Mouse (Mus musculus) limb, embryonic 14.5 days (tissue): Measurements from ENCODE around the gene Plxna4. TPM values are rescaled to one million over a fixed set of nuclear protein-coding genes. Genes with fewer than 3 reads are reported as not detected.

ENCODE experiments used
- ATAC-seq: fragments of 200-750 bp; cut with Nextera tagmentation; 2 replicates; pipeline ENCODE4 v1.8.0; 2017; ENCODE audit warnings: low read depth, moderate number of reproducible peaks, moderate TSS enrichment; ENCODE audit not compliant: low FRiP score
- DNase-seq: peaks from one replicate; pipeline ENCODE4 v3.0.0-alpha.2; 2015; ENCODE audit warnings: low spot score
- H3K27ac ChIP-seq: fragments of 300-500 bp; sonication (generic); replicated peaks from 2 replicates; pipeline ENCODE4 v1.5.1; 2014; ENCODE audit warnings: low read depth, mild to moderate bottlenecking, low read length, moderate library complexity, mixed read lengths
- H3K27me3 ChIP-seq: fragments of 300-500 bp; sonication (generic); 2 replicates; pipeline ENCODE4 v1.6.1; 2014; ENCODE audit warnings: low read length, mixed read lengths; ENCODE audit not compliant: control insufficient read depth, insufficient read depth
- H3K36me3 ChIP-seq: fragments of 300-500 bp; sonication (generic); 2 replicates; pipeline ENCODE4 v1.6.1; 2014; ENCODE audit warnings: mild to moderate bottlenecking, low read length, moderate library complexity, mixed read lengths; ENCODE audit not compliant: control insufficient read depth, insufficient read depth
- H3K4me1 ChIP-seq: fragments of 300-500 bp; sonication (generic); 2 replicates; pipeline ENCODE4 v1.6.1; 2014; ENCODE audit warnings: antibody characterized with exemption, low read length, mixed read lengths; ENCODE audit not compliant: control insufficient read depth, insufficient read depth
- H3K4me2 ChIP-seq: fragments of 300-500 bp; sonication (generic); replicated peaks from 2 replicates; pipeline ENCODE4 v1.6.1; 2014; ENCODE audit warnings: low read depth, mild to moderate bottlenecking, low read length, moderate library complexity; ENCODE audit not compliant: severe bottlenecking
- H3K4me3 ChIP-seq: fragments of 300-500 bp; sonication (generic); replicated peaks from 2 replicates; pipeline ENCODE4 v1.5.1; 2014; ENCODE audit warnings: low read length
- H3K9ac ChIP-seq: fragments of 300-500 bp; sonication (generic); 2 replicates; pipeline ENCODE4 v1.6.1; 2014; ENCODE audit warnings: mild to moderate bottlenecking, low read depth, low read length, moderate library complexity; ENCODE audit not compliant: severe bottlenecking
- H3K9me3 ChIP-seq: fragments of 300-500 bp; sonication (generic); 2 replicates; pipeline ENCODE4 v1.6.1; 2016; ENCODE audit warnings: low read length; ENCODE audit not compliant: control insufficient read depth
- POLR2A ChIP-seq: fragments of 200-500 bp; IDR thresholded peaks from 2 replicates; pipeline ENCODE4 v1.8.0; 2012; ENCODE audit warnings: inconsistent platforms, mild to moderate bottlenecking, moderate library complexity, borderline replicate concordance; ENCODE audit not compliant: insufficient read depth, insufficient read length; ENCODE audit errors: extremely low read depth
- WGBS: fragments of 180-500 bp; shearing (Covaris S2); extraction: QIAGEN DNeasy Blood & Tissue Kit; methylation state at CpG from one replicate; pipeline ENCODE4 v1.1.7; 2014; 5-methylcytosine and 5-hydroxymethylcytosine counted together
- polyA plus RNA-seq, 2 experiments: library from polyadenylated mRNA; depleted of rRNA in 1 of 2; stranded (reverse) in 1 of 2; unstranded in 1 of 2; fragments of >200 nt; fragmentation: Nextera tagmentation in 1 of 2; extraction: Ambion mirVana in 1 of 2; gene quantifications; 2 replicates each; pipeline versions ENCODE4 v1.2.1 to v1.2.3; 2012 to 2014

Plxna4 gene
- polyA plus RNA-seq, 2 experiments, result 4.4 to 6.4 TPM

- Histone ChIP-seq H3K9ac (no peak overlapping the region), H3K4me3 (no peak overlapping the region), H3K4me1 (no peaks in the 10 kb centered on the region), H3K4me2 (no peak overlapping the region), H3K27ac (no peak overlapping the region), H3K9me3 (no peaks in the 10 kb centered on the region), H3K27me3 (no peaks in the 10 kb centered on the region), H3K36me3 (no peaks in the 10 kb centered on the region)
- ATAC-seq (no peak), DNase-seq (no peak)
- 74% methylated on average over 7 of the region's 7 CpGs for WGBS
- TF ChIP-seq POLR2A, result no peak
These were observed 60.5 kb downstream of the Plxna4 start for GRCm38 (mm10) chr6:32527518-32527917.

GRCm38 (mm10) chr6:32526762-32527161 is 61.2 kb downstream of the Plxna4 start:
- ATAC-seq (no peak), DNase-seq (no peak)
- H3K4me1 ChIP-seq, result no peaks in the 10 kb centered on the region
- no peak overlapping the region for H3K4me2 ChIP-seq
- no peak overlapping the region for H3K9ac ChIP-seq
- H3K27ac ChIP-seq, result no peak overlapping the region
- TF ChIP-seq POLR2A, result no peak
- no peaks in the 10 kb centered on the region for H3K36me3 ChIP-seq
- no peak overlapping the region for H3K4me3 ChIP-seq
- 65% methylated on average over 5 of the region's 5 CpGs for WGBS
- H3K27me3 ChIP-seq, result no peaks in the 10 kb centered on the region
- no peaks in the 10 kb centered on the region for H3K9me3 ChIP-seq

- H3K4me3 ChIP-seq, result no peak overlapping the region
- TF ChIP-seq POLR2A, result no peak
- DNase-seq (no peak), ATAC-seq (no peak)
- WGBS, result 61% methylated on average over 4 of the region's 4 CpGs
- H3K9me3 ChIP-seq, result no peaks in the 10 kb centered on the region
- H3K27me3 ChIP-seq, result no peaks in the 10 kb centered on the region
- H3K36me3 ChIP-seq, result no peaks in the 10 kb centered on the region
- no peak overlapping the region for H3K27ac ChIP-seq
- no peaks in the 10 kb centered on the region for H3K4me1 ChIP-seq
- H3K4me2 ChIP-seq, result no peak overlapping the region
- H3K9ac ChIP-seq, result no peak overlapping the region
These were observed 67.9 kb downstream of the Plxna4 start for GRCm38 (mm10) chr6:32520097-32520496.

DNA sequence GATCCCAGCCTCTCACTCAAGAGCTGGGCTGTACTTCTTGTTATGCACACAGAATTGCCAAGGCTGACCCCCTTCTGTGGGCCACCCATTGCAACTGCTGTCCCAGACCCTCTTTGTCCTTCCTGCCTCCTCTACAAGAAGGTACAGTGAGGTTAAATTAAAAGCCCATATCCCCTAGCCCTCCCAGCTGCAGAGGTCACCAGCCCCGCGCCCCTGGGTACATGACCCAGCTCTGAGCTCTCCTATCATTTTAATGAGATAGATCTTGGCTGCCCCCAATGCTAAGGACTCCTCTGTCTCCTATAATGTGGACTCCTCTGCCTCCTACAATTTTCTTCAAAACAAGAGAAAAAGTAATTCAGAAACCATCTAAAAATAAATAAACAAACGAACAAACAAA is 69.4 kb downstream of the Plxna4 start:
- WGBS, result 95% methylated on average over 3 of the region's 3 CpGs
- DNase-seq (no peak), ATAC-seq (no peak)
- TF ChIP-seq POLR2A, result no peak
- Histone ChIP-seq H3K4me2 (no peak overlapping the region), H3K36me3 (no peaks in the 10 kb centered on the region), H3K4me1 (no peaks in the 10 kb centered on the region), H3K9me3 (no peaks in the 10 kb centered on the region), H3K27ac (no peak overlapping the region), H3K4me3 (no peak overlapping the region), H3K9ac (no peak overlapping the region), H3K27me3 (no peaks in the 10 kb centered on the region)

DNA sequence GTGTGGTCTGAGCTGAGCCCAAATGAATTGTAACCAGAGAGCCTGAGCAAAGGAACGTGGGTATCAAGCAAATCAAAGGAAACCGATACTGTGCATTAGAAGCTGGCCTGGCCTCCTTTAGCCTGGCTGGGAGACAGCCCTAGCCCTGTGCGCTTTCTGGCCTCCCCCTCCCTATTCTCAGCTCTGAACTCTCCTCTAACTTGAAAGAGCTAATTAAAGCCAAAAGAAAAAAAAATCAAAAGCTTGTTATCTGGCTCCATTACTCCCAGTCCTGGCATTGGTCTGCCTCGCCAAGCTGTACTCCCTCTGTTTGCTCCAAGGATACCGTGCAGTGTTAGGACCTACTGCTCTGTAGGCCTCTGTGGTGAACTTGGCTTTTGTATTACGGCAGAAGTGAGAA is 73.9 kb downstream of the Plxna4 start:
- Histone ChIP-seq H3K4me2 (no peak overlapping the region), H3K27ac (no peak overlapping the region), H3K4me3 (no peak overlapping the region), H3K9ac (no peak overlapping the region), H3K27me3 (no peaks in the 10 kb centered on the region), H3K9me3 (no peaks in the 10 kb centered on the region), H3K4me1 (no peaks in the 10 kb centered on the region), H3K36me3 (no peaks in the 10 kb centered on the region)
- DNase-seq (no peak), ATAC-seq (no peak)
- no peak for TF ChIP-seq POLR2A
- WGBS, result 46% methylated on average over 6 of the region's 6 CpGs

- no peak for ATAC-seq
These were observed 76.0 kb downstream of the Plxna4 start for GRCm38 (mm10) chr6:32512010-32512409.

More at GRCm38 (mm10) chr6:32512010-32512409, 76.0 kb downstream of the Plxna4 start:
- H3K4me3 ChIP-seq, result no peak overlapping the region
- TF ChIP-seq POLR2A, result no peak
- no peak for DNase-seq
- no peaks in the 10 kb centered on the region for H3K4me1 ChIP-seq
- H3K9me3 ChIP-seq, result no peaks in the 10 kb centered on the region
- no peak overlapping the region for H3K9ac ChIP-seq
- H3K27me3 ChIP-seq, result no peaks in the 10 kb centered on the region
- H3K36me3 ChIP-seq, result no peaks in the 10 kb centered on the region
- no peak overlapping the region for H3K27ac ChIP-seq
- WGBS, result 83% methylated on average over 1 of the region's 1 CpGs
- H3K4me2 ChIP-seq, result no peak overlapping the region
